Mouse (Mus musculus): ENCODE results near the gene Homer1. TPM values are rescaled to one million over a fixed set of nuclear protein-coding genes. Genes with fewer than 3 reads are reported as not detected.

Gene Homer1
- total RNA-seq, 2 experiments from 2014 or later: 10.6 to 10.7 TPM

GRCm38 (mm10) chr13:93388594-93389241 is 89.3 kb downstream of the Homer1 start:
- ATAC-seq (replicated peaks; ENCODE audit: poor library complexity): peak; percentile 97

- ATAC-seq (replicated peaks; ENCODE audit: poor library complexity): no peak
Observed at GRCm38 (mm10) chr13:93389242-93389625, 89.8 kb downstream of the Homer1 start.

GRCm38 (mm10) chr13:93399710-93400216 is 100.3 kb downstream of the Homer1 start:
- ATAC-seq (replicated peaks; ENCODE audit: poor library complexity): no peak

GRCm38 (mm10) chr13:93401947-93402346 is 102.5 kb downstream of the Homer1 start:
- no peak for ATAC-seq (replicated peaks; ENCODE audit: poor library complexity)

GRCm38 (mm10) chr13:93406855-93407254 is 107.4 kb downstream of the Homer1 start:
- peak; percentile 83 for ATAC-seq (replicated peaks; ENCODE audit: poor library complexity)

- no peak for ATAC-seq (replicated peaks; ENCODE audit: poor library complexity)
Observed at GRCm38 (mm10) chr13:93410343-93410742, 110.9 kb downstream of the Homer1 start.

- no peak for ATAC-seq (replicated peaks; ENCODE audit: poor library complexity)
Observed at GRCm38 (mm10) chr13:93415055-93415454, 115.6 kb downstream of the Homer1 start.

- ATAC-seq (replicated peaks; ENCODE audit: poor library complexity): no peak
Observed at GRCm38 (mm10) chr13:93418292-93418691, 118.9 kb downstream of the Homer1 start.

- no peak for ATAC-seq (replicated peaks; ENCODE audit: poor library complexity)
Observed at GRCm38 (mm10) chr13:93419779-93420178, 120.3 kb downstream of the Homer1 start.

- ATAC-seq (replicated peaks; ENCODE audit: poor library complexity): no peak
Observed at GRCm38 (mm10) chr13:93423224-93423623, 123.8 kb downstream of the Homer1 start.

- ATAC-seq (replicated peaks; ENCODE audit: poor library complexity): peak; percentile 82
Observed at GRCm38 (mm10) chr13:93427920-93428876, 128.8 kb downstream of the Homer1 start.

GRCm38 (mm10) chr13:93429205-93429604 is 129.8 kb downstream of the Homer1 start:
- ATAC-seq (replicated peaks; ENCODE audit: poor library complexity): no peak

GRCm38 (mm10) chr13:93440167-93440566 is 140.7 kb downstream of the Homer1 start:
- no peak for ATAC-seq (replicated peaks; ENCODE audit: poor library complexity)

GRCm38 (mm10) chr13:93453275-93453674 is 153.8 kb downstream of the Homer1 start:
- no peak for ATAC-seq (replicated peaks; ENCODE audit: poor library complexity)

Other genes with a start within 250 kb of the Homer1 start
- gene Cmya5, start 154.9 kb upstream of the Homer1 start, total RNA-seq (2015): not detected in 2 replicates
- gene Cmya5, start 154.9 kb upstream of the Homer1 start, total RNA-seq (2017): 0.03 TPM in 1 of 2 replicates, not detected in the other
- 121 and 124 TPM in 2 replicates for gene Tent2, start 107.2 kb upstream of the Homer1 start, total RNA-seq (2015)
- 34.7 and 51.1 TPM in 2 replicates for gene Tent2, start 107.2 kb upstream of the Homer1 start, total RNA-seq (2017)
- 10.6 and 13.6 TPM in 2 replicates for gene Jmy, start 200.2 kb downstream of the Homer1 start, total RNA-seq (2015)
- 6.1 and 9.3 TPM in 2 replicates for gene Jmy, start 200.2 kb downstream of the Homer1 start, total RNA-seq (2017)